Mouse (Mus musculus): Measurements from ENCODE around the gene Crebl2.

DNA sequence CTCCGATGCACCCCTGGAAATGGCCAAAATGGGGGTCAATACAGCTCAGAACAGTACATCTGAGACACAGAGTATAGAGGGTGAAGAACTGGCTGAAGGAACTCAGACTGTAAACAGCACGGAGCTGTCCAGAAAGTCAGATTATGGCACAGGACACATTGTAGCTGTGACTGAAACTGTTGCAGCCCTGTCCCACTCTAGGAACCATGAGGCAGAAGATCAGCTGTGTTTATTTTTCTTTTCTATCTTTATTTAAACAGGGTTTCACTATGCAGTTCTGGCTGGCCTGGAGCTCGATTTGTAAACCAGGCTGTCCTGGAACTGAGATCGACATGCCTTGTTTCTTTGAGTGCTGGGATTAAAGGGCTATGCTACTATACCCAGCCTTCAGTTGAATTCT, 30.3 kb downstream of the Crebl2 start:
- TF ChIP-seq CTCF (IDR thresholded peaks at IDR 0.05; ENCODE audit: borderline replicate concordance, control insufficient read depth, extremely low read depth, insufficient read depth, low read length, poor library complexity) (no peak), POLR2A (IDR thresholded peaks at IDR 0.05; ENCODE audit: control insufficient read depth, extremely low read depth, insufficient read depth, low read length, poor library complexity) (no peak)
